Mouse (Mus musculus): ENCODE results near the gene Zfhx3.

DNA sequence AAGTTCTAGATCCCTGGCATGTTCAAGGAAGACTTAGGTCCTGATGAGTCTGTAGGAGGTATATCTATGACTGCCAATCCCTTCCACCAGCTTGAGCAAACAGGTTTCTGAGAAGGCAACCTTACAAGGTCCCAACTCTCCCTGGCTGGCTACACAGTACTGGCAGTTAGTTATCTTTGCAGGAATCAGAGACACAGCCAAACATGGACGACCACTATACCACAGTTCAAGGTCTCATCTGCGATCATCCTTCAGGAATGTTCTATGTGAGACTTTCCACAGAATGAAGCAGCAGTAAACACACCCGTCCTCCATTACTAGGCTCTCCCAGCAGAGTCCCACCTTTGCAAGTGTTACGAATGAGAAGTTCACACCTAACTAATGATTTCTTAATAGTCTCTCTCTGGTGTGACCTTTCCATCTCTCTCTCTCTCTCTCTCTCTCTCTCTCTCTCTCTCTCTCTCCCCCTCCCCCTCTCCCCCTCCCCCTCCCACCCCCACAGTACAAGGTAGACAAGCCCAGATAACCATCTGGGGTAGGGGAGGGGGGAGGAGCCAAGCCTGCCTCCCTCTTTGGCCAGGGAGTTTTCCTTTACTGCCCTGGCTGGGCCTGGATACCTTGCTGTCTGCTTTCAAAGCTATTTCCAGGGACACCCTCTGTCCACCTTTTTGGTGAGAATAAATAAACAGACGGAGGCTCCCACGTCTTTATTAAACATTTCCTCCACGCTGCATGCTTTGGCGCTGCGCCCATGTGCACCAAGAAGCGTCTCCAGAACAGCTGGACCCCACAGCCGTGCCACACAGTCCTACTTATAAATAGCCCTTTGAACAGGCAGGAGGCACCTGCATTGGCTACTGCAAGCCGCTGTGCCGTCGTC, 748.4 kb downstream of the Zfhx3 start:
- TF ChIP-seq POLR2A (IDR thresholded peaks at IDR 0.05; ENCODE audit: low read depth, low read length) (no peak), CTCF (conservative IDR thresholded peaks at IDR 0.05; ENCODE audit: insufficient read depth, insufficient read length, low read depth, low read length) (no peak)

All from kidney, adult 2 months (tissue).